Mouse (Mus musculus) cerebellum, postnatal 25 days (tissue): ENCODE results near the gene Ogg1.
A peak's percentile ranks its signal among the peaks of the same experiment; 100 is the strongest.

Experiments used
- DNase-seq, 2 experiments: peaks; one replicate each; pipeline ENCODE4 v3.0.0; 2021; ENCODE audit warnings: mixed read lengths in 2 of 2

Gene Ogg1

GRCm38 (mm10) chr6:113326533-113327315, at the start of gene Ogg1:
TSS of gene Ogg1 (plus strand) at chr6:113326972.
- peak; percentile 96 to 97 for DNase-seq

GRCm38 (mm10) chr6:113281676-113282075, 45.1 kb upstream of the Ogg1 start:
- DNase-seq, result no peak

DNA sequence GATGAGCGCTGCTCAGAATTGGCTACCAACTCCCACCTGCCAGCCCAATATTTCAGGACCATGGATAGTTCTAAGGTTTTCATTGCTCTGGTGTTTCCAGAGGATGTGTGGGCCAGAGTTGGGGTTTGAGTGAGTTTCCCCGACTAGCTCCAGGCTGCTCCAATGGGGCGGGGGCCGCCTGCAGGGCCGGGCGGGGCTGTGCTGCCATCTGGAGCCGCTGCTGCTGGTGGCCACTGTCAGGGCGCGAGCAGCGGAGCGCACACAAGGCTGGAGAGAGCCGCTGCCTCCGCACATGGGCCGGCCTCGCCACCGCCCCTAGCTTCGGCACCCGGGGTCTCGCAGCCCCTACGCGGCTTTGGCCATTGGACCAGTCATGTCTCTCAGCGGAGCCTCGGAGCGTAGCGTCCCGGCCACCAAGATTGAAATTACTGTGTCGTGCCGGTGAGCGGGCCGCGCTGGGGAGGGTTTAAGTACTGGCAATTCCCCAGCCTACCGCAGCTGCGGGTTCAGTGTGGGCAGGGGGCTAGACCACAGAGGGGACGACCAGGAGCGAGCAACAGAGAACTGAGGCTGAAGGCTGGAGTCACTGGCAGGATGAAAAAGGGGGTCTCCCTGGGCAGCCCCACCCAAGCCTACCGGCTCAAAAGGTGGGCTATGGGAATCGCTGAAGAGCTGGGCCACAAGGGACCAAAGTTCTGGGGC, 44.5 kb upstream of the Ogg1 start, which contains the start of gene Cpne9:
Gene Cpne9 (plus strand): TSS at position 207 of the 702 bp plus-strand sequence.
- DNase-seq, result peak; percentile 76 to 79

- DNase-seq, result peak; percentile 64 to 65
These were observed 43.8 kb upstream of the Ogg1 start for GRCm38 (mm10) chr6:113282969-113283368.

GRCm38 (mm10) chr6:113283500-113283899, 43.3 kb upstream of the Ogg1 start:
- DNase-seq, result peak; percentile 43 to 73

GRCm38 (mm10) chr6:113284931-113285330, 41.8 kb upstream of the Ogg1 start:
- DNase-seq, result no peak

DNA sequence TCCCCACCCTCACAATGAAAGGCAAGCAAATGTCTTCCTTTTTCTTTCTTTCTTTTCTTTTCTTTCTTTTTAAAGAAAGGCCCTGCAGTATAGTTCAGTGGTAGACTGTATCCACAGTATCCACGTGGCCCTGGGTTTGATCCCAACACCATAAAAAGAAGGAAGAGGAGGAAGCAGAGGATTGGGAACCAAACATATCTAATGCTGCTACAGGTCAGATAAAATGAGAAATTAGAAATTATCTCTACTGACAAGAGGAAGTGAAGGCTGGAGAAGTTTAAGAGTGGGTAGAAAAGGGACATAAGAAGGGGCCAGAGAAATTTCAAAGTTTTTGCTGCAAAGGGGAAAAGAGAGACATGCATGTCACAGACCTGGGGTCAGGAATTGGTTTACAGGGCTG, 40.5 kb upstream of the Ogg1 start:
- no peak for DNase-seq

GRCm38 (mm10) chr6:113287236-113287635, 39.5 kb upstream of the Ogg1 start:
- no peak for DNase-seq

DNA sequence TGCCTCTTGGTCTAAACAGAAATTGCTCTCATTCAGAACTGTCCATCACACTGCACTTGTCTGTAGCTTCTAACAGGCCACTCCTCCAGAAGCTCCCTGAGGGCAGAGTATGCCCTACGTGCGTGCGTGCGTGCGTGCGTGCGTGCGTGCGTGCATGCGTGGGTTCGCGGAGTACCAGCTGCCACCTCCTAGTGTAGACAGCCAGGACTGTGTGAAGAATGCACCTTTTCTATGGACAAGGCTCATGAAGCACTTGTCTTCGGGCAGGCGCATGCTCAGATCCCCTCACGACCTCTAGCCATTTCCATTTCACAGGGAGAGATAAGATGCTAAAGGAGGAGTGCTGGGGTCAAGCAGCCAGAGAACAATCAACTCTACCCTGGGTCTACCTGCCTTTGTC, 37.4 kb upstream of the Ogg1 start:
- no peak for DNase-seq

GRCm38 (mm10) chr6:113290346-113290745, 36.4 kb upstream of the Ogg1 start:
- DNase-seq, result peak in 1 of 2 experiments; percentile 27

DNA sequence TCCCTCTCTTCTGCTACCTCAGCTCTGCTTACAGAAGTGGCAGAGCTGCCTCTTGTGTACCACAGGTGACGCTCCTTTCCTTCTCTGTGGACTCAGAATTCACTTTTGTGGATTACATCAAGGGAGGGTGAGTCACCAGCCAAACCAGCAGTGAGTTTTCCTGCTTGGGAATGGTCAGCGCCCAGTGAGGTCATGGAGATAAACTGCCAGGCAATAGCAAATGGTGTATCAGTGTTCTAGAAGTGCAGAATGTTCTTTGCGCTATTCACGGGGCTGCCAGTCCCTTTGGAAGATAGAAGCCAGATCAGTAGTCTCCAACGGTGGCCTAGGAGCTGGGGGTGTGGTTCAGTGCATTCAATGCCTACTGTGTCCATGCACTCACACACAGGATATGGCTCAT, 33.8 kb upstream of the Ogg1 start:
- DNase-seq, result no peak

DNA sequence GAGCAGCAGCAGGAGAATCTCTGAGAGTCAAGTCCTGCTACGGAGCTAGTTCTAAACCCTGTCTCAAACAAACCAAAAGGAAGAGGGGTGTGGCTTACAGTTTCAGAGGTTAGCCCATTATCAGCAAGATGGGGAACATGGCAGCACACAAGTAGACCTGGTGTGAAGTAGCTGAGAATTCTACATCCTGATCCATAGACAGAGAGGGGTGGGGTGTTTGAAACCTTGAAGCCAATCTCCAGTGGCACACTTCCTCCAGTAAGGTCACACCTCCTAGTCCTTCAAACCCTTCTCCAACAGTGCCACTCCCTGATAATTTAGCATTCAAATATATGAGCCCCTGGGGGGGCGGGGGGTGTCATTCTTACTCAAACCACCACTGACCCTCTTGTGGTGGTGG, 30.7 kb upstream of the Ogg1 start:
- no peak for DNase-seq

- no peak for DNase-seq
These were observed 30.1 kb upstream of the Ogg1 start for GRCm38 (mm10) chr6:113296639-113297038.

GRCm38 (mm10) chr6:113301350-113301749, 25.4 kb upstream of the Ogg1 start:
- no peak for DNase-seq

GRCm38 (mm10) chr6:113302258-113302657, 24.5 kb upstream of the Ogg1 start:
- peak in 1 of 2 experiments; percentile 27 for DNase-seq

DNA sequence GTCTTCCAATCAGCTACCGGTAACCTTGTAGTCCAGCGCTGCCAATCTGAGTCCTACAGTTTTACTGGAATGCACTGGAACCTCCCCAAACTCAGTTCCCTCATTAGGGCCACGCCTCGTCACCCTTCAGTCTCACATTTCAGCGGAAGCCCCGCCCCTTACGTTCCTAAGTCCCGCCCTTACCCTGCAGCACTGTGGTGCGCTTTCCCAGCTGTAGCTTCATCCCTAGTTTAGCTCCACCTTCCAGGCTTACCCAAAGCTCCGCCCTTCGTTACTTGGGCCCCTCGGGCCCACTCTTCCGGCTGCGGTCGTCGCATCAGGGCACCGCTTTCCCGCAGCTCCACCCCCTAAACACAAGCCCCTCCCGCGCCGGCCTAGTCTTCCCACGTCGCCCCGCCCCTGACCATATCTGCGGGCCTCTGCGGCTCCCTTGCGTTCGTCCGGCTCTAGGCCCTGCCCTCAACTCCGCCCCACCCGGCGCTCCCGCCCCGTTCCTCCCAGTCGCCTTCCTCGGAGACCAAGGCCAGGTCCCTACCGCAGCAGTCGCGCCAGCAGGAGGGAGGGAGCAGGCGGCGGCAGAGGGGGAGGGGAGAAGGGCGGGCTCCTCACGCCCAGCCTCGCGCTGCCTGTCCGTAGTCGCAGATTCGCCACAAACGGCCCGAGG, 20.3 kb upstream of the Ogg1 start:
- peak; percentile 99 for DNase-seq

DNA sequence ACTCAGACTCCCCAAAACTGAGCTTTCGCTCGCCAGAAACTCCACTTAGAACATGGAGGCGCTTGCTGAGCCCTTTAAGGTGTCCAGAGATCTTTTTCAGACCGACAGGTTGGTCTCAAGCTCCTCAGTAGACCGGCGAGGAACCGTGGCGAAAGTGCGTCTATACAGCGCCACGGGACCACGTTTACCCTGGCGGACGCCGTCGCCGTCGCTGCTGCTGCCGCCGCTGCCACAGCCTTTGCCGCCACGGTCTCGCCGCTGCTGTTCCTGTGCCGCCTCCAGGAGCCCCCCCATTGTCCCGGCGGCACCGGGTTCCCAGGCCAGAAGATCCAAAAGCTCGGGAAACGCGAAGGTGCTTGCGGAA, 19.8 kb upstream of the Ogg1 start, which contains the start of gene Brpf1:
Gene Brpf1 (plus strand): TSS at position 152 of the 364 bp plus-strand sequence.
- DNase-seq, result no peak

GRCm38 (mm10) chr6:113307481-113308121, 19.2 kb upstream of the Ogg1 start:
- DNase-seq, result peak in 1 of 2 experiments; percentile 56

DNA sequence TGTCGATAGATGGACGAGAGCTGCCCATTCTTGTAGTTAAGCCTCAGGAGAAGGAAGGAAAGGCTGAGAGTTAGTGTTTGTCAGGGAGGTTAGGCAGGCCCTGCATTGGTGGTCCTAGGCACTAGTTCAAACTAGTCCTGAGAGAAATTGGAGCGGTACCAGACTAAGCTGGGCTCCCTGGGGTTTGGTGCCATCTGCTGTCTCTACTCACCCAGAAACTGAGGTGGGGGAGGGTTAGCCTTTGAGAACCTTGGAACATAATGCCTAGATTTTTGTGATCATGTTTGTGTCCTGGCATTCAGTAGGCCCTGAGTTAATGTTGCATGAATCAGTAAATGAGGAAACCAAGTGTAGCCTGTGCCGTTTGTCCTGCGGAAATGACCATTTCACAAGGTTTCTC, 18.6 kb upstream of the Ogg1 start:
- peak; percentile 88 to 90 for DNase-seq

GRCm38 (mm10) chr6:113315972-113316371, 10.8 kb upstream of the Ogg1 start:
- no peak for DNase-seq

GRCm38 (mm10) chr6:113329396-113329795, 2.6 kb downstream of the Ogg1 start:
- DNase-seq, result no peak

DNA sequence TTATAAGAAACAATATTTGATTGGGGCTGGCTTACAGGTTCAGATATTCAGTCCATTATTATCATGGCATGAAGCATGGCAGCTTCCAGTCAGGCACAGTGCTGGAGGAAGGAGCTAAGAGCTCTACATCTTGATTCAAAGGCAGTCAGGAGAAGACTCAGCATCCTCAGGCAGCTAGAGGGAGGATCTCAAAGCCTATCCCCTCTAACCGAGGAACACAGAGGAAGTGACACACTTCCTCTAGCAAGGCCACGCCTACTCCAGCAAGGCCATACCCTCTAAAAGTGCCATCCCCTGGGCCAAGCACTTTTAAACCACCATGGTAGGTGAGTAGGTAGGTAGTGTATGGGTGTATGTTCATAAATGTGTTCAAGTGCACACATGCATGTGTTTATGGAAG, 3.8 kb downstream of the Ogg1 start:
- no peak for DNase-seq

GRCm38 (mm10) chr6:113331721-113332120, 4.9 kb downstream of the Ogg1 start:
- DNase-seq, result no peak
